Mouse (Mus musculus) ovary, postnatal 36 days (tissue): ENCODE results near the gene Golga3.
A peak's percentile ranks its signal among the peaks of the same experiment; 100 is the strongest.

Source experiments
- DNase-seq: peaks from one replicate; pipeline ENCODE4 v3.0.0; 2022; ENCODE audit warnings: low spot score, mixed read lengths

Gene Golga3

DNA sequence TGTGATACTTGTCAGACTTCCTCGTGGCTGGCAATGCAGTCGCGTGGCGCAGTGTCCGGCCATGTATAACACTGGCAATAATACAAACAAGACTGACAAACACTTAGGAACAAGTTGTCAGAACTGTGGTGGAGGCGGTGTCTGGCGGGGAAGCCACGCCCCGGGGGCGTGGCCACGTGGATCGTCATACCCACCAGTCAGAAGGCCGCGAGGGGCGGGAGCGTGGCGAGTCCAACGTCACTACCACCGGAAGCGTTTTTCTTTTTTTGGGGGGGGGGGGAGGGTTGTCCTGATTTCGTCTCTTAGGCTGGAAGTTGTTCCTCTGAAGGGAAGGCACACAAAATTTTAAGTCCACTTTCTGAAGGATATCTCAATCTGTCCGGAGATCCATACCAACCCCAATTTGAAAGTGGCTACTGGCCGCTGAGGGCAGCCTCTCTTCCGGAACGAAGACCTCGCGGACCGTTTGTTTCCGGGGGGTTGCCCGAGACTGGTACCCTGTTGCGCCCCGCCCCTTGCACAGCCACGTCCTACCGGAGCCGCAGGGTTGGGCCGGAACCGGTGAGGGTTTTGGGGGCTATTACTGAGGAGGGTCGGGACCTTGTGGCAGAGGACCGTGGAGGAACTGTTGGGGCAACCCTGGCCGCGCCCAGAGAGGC is at the start of gene Golga3:
Gene Golga3 (plus strand): TSS at position 340 of the 659 bp plus-strand sequence.
- peak; percentile 91 for DNase-seq

DNA sequence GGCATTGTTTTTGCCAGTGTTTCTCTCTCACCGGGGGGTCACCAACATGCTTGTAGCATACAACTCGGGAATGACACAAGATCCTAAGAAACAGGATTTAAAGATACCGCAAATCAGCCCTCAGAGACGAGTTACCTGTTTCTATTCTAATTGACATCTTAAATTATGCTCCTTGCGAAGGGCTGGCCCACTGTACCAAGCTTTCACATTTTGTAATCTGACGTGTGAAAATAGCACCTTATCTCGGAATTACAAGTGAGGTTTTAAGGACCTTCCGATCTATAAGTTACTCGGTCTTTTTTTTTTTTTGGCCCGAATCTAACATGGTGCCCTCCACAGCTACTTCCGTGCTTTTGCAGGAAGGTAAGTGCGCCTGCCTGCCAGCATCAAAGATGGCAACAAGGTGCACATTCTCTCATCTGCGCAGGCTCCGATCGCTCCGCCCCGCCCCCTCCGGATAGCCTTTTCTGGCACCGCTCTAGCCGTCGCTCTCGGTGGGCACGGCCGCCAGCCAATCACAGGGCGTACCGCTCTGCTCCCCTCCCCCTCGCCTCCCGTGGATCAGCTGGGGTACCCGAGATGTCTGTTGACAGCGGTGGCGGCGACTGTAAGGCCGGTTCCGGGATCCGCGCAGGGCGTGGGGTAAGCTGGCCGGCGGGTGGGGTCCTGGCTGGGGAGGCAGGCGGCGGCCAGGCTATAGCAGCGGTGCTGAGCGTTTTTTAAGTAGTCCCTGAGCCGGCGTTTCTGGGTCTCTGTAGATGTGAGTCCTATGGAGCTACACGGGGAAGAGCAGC is 41.0 kb upstream of the Golga3 start, which contains the start of gene Chfr:
Gene Chfr (plus strand): TSS at position 550 of the 794 bp plus-strand sequence.
- peak; percentile 99 for DNase-seq

DNA sequence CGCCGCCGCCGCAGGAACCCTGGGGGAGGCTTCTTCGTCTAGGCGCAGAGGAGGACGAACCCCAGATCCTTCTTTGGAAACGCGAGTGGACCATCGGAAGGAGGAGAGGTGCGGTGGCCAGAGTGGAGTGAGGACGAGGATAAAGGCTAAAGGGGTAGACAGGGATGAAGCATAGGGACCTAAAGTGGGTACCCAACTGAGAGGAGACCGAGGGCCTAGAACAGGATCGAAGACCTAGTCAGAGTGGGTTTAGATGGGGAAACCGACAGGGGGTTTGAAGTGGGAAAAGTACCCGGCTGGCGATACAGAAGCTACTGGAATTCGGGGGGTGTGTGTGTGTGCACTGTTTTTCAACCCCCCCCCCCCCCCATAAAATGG is 40.4 kb upstream of the Golga3 start:
- DNase-seq = no peak

DNA sequence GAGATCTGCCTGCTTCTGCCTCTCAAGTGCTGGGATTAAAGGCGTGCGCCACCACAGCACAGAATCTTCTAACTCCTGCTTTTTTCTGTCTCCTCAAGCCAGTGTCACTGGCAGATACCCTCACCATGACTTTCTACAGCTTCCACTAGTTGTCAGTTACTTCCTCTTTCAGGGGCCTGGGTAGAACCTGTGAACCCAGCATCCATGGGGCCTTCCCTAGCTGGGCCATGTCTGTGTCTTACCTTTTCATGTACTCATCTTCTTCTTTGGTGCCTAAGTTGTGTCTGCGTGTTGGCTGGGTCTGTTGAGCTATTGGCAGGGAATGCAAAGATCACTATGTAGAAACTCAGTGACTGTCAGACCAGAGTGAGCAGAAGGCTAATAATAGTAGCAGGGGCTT is 38.7 kb upstream of the Golga3 start:
- DNase-seq = no peak

DNA sequence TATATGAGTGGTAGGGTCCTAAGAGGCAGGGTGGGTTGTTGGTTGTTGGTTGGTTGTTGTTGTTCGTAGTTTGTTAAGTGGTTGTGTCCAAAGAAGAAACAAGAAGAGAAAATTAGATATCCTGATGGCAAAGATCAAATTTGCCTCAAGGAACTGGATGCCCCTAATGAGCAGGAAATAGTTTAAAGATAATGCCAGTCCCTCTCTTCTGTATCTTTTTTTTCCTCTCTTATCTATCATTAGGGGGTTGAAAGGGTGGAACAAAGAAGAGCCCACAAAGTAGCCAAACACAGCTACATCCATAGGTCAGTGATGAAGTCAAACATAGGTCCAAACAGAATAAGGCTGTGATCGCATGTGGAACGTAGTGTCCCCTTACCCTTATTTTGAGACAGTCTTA is 37.2 kb upstream of the Golga3 start:
- no peak for DNase-seq

DNA sequence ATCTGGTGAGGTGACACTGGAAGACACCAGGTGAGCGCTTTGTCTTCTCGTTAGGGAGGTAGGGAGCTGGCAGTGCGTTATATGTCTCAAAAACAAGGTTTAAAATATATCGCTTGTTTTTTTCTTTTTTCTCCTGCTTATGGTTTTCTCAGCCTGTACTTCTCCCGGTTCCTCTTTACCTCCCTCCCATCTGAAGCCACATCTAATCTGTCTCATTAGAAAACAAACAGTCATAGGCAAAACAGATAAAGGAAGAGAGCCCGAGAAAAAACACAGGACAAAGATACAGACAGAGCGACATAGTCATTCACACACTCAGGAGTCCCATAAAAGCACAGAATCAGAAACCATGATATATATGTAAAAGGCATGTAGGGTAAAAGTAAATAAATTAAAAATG is 36.1 kb upstream of the Golga3 start:
- no peak for DNase-seq

DNA sequence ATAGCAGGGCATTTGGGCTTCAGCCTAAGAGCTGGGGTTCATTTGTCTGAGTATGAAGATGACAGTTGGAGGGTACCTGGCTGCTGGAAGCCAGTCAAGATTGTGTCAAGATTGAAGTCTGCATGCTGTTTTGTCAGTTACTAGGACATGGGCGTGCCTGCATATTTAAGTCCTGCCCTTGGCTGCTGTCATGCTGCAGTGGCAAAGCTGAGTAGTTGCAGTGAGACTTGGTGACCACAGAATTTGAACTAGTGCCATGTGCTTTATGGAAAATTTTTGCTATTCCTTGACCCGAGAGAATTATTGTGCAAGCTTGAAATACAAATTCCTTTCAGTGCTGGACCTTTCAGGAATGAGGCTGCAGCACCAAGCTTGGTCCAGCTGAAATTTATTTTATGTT is 34.2 kb upstream of the Golga3 start:
- DNase-seq = no peak

DNA sequence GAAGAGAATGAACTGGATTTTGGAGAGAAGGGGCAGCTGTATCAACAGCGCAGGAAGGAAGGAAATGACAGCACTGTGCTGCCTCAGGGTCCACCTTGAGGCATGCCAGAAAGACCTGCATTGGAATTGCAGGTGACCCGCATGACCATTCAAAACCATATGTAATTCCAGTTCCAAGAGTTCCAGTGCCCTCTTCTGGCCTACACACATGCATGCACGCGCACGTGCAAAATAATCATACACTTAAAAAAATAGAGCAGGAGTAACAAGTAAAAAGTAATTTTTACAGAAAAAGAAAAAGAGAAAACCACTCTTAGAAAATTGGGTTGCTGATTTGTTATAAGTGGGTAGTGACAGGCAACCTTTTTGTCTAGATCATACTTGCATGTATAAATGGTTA is 33.5 kb upstream of the Golga3 start:
- DNase-seq = no peak

DNA sequence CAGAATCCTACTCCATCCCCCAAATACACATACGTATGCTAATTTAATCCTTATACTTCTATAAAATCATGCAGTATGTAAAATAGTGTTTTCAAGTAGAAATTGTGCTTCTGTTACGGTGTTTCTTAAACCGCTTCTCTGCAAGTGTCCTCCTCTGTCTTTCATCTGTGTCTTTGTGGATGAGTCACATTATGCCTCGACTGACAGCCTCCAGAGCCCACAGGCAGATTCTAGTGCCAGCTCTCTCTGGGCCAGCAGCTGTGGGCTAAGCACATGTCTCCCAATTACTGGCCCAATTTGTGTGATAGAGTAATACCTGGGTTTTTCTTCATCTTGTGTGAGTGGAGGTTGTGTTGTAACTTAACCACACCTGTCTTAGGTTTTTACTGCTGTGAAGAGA is 7.1 kb upstream of the Golga3 start:
- DNase-seq = no peak

DNA sequence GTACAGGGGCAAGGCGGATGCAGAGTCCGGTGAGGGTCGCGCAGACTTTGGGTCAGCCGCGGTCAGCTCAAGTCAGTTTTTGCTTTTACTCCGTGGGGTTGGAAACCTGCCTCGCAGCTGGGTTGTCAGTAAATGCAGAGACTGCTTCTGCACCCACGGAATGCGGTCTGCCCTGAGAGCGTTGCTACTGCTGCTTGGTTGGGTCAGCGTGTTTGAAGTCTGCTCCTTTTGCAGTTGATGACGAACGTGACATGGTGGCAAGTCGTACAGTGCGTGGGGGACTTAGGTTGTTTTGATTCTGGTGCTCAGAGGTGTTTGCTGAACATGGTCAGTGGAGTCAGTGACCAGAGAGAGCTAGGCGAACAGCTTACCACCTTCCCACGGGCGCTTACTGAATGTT is 520 bp downstream of the Golga3 start:
- no peak for DNase-seq

DNA sequence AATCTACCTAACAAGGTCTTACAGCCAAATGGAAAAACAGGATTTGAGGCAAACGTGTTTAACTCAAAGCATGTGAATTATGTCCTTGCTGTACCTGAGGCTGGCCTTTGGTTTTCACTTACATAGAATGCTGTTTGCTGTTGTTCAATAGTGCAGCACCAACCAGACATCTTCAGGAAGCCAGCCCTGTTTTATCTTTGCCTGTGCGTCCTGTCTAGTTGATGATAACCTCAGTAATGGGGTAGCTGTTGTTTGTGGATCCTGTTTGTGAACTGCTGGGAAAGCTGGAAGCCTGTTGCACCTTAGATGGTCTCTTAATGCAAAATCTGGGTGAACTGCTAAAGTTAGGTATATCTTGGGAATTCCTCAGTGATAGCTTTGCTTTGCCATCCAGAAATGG is 2.1 kb downstream of the Golga3 start:
- DNase-seq = no peak

DNA sequence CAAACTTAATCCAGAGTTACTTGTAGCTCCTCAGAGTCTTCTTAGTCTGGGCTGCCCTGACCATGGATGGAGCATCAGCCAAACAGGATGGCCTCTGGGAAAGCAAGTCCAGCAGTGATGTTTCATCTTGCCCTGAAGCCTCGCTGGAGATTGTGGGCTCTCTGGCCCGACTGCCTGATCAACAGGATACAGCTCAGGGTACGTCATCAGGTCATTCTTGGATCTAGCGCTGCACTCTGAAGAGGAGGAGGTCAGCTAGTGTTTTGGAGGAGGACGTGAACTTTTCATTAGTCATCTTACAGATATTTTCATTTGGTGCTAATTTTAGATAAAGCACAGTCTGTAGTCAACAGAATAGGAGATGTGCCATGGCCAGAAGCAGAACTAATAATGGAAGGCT is 5.2 kb downstream of the Golga3 start:
- no peak for DNase-seq

DNA sequence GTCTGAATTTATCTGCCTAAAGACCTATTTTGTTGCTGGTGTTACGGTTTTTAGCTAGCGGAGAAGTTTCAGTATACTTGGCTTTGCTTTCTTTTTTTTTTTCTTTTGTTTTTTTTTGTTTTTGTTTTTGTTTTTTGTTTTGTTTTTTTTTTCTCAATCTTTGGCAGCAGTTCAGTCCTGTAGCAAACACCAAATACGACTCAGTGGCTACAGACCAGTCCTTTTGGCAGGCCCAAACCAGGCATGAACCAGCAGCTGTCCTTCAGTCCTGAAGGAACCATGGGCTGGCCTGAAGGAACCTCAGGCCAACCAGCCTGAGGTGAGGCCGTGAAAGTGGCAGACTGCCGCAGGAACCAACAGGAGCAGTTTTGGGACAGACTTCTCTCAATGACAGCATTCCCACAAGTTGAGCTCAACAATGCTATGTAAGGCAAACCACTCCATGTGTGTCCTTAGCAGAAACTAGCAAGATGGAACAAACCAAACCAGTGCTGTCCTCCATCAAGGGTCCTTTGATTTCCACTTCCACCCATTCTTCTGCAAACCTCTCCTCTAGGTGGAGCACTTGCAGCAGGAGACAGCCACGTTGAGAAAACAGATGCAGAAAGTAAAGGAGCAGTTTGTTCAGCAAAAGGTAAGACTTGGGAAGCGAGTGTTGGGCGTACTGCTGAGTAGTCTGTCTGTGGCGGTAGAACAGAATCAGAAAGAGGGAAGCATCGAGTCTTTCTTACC is 26.8 kb downstream of the Golga3 start:
- no peak for DNase-seq

DNA sequence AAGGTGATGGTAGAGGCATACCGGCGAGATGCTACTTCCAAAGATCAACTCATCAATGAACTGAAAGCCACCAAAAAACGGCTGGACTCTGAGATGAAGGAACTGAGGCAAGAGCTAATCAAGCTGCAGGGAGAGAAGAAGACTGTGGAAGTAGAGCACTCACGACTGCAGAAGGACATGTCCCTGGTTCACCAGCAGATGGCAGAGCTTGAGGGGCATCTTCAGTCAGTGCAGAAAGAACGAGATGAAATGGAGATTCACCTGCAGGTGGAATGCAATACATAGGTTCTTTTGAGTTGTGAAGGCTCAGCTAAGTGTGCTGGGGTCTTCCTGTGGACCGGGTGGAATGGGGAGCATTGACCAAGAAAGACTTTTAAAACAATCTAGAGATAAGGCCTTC is 28.3 kb downstream of the Golga3 start:
- no peak for DNase-seq

DNA sequence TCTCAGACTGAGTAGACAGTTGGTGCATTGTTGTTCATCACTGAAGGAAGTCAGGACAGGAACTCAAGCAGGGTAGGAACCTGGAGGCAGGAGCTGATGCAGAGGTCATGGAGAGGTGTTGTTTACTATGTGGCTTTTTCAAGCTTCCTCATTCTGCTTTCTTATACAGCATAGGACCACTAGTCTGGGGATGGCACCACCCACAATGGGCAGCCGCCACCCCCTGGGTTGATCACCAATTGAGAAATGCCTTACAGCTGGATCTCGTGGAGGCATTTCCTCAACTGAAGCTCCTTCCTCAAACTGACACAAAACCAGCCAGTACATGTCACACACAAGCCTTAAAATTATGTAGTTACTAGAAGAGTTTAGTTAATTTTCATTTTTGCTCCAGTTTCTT is 34.8 kb downstream of the Golga3 start:
- no peak for DNase-seq

DNA sequence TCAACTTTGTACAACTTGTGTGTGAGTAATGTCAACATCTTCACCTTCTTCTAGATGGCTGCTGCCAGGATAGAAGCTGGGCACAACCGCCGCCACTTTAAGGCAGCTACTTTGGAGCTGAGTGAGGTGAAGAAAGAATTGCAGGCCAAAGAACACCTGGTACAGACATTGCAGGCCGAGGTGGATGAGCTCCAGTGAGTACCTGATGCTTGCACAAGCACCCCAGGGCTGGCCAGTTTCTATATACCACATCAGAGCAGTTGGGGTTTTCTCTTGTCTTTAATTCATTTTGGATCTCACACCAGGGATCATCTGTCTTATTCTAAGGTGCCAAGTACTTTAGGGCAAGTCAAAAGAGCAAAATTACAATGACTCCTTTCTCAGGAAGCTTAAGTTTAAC is 40.3 kb downstream of the Golga3 start:
- no peak for DNase-seq

DNA sequence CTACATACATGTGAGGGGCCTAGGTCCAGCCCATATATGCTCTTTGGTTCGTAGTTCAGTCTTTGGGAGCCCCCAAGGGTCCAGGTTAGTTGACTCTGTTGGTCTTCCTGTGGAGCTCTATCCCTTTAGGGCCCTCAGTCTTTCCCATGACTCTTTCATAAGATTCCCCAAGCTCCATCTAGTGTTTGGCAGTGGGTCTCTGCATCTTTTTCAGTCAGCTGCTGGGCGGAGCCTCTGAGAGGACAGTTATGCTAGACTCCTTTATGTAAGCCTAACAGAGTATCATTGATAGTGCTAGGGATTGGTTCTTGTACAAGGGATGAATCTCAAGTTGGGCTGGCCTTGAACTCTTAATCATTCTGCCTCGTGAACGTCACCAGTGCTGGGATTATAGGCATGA is 43.8 kb downstream of the Golga3 start:
- no peak for DNase-seq

DNA sequence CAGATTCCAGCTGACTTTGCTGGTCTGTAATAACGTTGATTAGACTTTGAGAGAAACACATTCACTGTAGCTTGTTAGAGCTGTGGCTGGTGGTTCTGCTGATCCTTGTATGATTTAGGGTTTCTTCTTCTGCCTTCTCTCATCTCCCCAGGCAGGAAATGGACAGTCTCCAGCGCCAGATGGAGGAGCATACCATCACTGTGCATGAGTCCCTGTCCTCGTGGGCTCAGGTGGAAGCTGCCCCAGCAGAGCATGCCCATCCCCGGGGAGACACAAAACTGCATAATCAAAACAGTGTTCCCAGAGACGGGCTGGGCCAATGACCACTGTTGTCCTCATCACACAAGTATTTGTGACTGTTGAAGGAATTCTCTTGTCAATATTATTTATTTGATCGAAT is 46.3 kb downstream of the Golga3 start:
- no peak for DNase-seq

DNA sequence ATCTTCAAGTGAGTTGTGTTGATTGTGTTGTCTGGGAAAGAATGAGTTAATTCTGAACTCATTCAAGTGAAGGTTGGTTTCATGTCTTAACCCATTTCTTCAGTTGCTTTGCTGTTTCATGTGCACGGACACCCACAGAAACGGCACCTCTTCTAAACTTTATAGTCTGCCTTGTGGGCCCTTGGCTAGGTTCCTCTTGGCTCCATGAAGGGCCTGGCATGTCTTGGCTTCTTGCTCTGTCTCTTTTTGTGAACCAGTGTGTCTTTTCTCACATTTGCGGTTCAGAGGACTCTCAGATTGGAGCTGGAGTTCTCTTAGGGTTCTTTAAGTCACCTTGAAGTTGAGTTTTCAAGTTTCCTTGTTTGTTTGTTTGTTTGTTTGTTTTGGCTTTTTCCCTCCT is 48.6 kb downstream of the Golga3 start:
- DNase-seq = no peak

DNA sequence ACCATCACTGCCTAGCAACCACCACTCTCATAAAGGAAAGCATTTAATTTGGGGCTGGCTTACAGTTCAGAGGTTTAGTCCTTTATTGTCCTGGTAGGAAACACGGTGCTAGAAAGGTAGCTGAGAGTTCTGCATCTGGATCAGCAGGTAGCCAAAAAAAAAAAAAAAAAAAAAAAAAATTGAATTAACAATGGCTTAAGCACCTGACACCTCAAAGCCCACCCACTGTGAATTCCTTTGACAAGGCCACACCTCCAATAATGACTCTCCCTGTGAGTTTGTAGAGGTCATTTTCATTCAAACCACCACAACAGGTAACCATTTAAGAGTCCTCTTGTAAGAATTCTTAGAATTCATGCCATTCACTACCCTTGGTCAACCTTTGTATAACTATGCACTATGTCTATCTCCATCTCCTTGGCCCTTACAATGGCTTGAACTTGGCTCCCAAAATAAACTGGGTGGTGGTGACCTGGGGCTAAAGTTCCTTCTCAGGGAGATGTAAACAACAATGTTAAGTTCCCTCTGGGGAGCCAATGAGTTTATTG is 50.9 kb downstream of the Golga3 start:
- no peak for DNase-seq

DNA sequence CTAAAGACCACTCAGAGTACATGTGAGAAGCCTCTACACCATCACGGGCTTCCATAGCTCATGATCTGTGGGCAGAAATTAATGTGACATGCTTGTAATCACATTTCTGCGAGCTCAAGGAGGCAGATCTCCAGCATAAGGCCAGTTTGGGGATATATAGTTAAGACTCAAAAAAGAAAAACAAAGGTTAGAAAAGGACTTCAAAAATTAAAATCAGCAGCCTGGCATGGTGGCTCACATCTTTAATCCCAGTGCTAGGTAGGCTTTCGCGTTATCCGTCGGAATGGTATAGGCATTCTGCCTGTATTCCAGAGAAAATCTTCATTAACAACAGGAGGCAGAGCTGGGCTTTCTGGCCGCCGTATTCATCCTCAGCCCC is 53.9 kb downstream of the Golga3 start:
- no peak for DNase-seq

DNA sequence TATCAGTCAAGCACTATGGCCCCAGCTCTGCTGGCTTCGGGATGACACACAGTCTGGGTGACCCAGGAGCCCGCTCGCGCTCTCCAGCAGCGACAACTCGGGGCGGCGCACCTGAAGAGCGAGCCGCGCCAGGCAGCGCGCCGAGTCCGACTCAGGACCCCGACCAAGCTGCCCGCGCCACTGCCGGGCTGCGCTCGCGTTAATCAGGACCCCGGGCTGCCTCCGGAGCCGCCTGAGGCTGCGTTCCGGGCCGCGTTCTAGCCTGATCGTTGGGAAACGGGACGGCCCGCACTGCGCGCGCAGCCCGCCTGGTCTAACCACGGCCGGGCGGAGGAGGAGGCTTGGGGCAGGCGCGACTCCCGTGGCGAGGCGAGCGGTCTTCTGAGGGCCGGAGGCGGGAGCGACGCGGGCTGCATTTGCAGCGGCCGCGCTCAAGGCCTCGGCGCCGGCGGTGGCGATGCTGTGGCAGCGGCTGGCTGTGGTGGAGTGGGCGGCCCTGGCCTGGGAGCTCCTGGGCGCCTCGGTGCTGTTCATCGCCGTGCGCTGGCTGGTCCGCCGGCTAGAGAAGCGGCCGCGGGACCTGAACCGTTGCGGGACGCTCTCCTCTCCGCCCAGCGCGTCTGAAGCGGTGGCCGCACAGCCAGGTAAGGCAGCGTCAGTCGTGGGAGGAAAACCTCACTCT is 54.4 kb downstream of the Golga3 start, which contains the start of gene Ankle2:
Gene Ankle2 (plus strand): TSS at position 225 of the 682 bp plus-strand sequence.
- peak; percentile 93 for DNase-seq
